Mouse (Mus musculus) hindbrain, embryonic 13.5 days (tissue): ENCODE measurements around the gene Mkrn2os. TPM values are rescaled to one million over a fixed set of nuclear protein-coding genes. Genes with fewer than 3 reads are reported as not detected.
"Not testable (repeated sequence)": the region's sequence is repeated elsewhere in the genome, so short reads cannot be mapped to it uniquely, and the experiment has no call there.

Source experiments
- ATAC-seq: fragments of 200-750 bp; cut with Nextera tagmentation; 2 replicates; pipeline ENCODE4 v1.8.0; 2017; ENCODE audit warnings: moderate TSS enrichment; ENCODE audit not compliant: low FRiP score
- H3K27ac ChIP-seq: fragments of 300-500 bp; sonication (generic); 2 replicates; pipeline ENCODE4 v1.5.1; 2015; ENCODE audit warnings: inconsistent platforms, mild to moderate bottlenecking, moderate library complexity
- H3K27me3 ChIP-seq: fragments of 300-500 bp; sonication (generic); 2 replicates; pipeline ENCODE4 v1.6.1; 2015; ENCODE audit warnings: mild to moderate bottlenecking, inconsistent platforms
- H3K36me3 ChIP-seq: fragments of 300-500 bp; sonication (generic); 2 replicates; pipeline ENCODE4 v1.6.1; 2015; ENCODE audit warnings: mild to moderate bottlenecking, inconsistent platforms
- H3K4me1 ChIP-seq: fragments of 300-500 bp; sonication (generic); replicated peaks from 2 replicates; pipeline ENCODE4 v1.6.1; 2015; ENCODE audit warnings: inconsistent platforms
- H3K4me2 ChIP-seq: fragments of 300-500 bp; sonication (generic); 2 replicates; pipeline ENCODE4 v1.6.1; 2015; ENCODE audit warnings: inconsistent platforms, mild to moderate bottlenecking, moderate library complexity
- H3K4me3 ChIP-seq: fragments of 300-500 bp; sonication (generic); 2 replicates; pipeline ENCODE4 v1.5.1; 2015; ENCODE audit warnings: mild to moderate bottlenecking, inconsistent platforms
- H3K9ac ChIP-seq: fragments of 300-500 bp; sonication (generic); 2 replicates; pipeline ENCODE4 v1.6.1; 2015; ENCODE audit warnings: mild to moderate bottlenecking, inconsistent platforms
- H3K9me3 ChIP-seq: fragments of 300-500 bp; sonication (generic); 2 replicates; pipeline ENCODE4 v1.6.1; 2016; ENCODE audit warnings: inconsistent platforms
- WGBS: fragments of 180-500 bp; shearing (Covaris S2); methylation state at CpG from one replicate; pipeline ENCODE4 v1.1.7; 2015; 5-methylcytosine and 5-hydroxymethylcytosine counted together
- polyA plus RNA-seq: library from polyadenylated mRNA; unstranded; fragments of >200 nt; fragmentation: Nextera tagmentation; extraction: Ambion mirVana; gene quantifications from 2 replicates; pipeline ENCODE4 v1.2.1, GENCODE M21; 2015

Gene Mkrn2os
- polyA plus RNA-seq, result 0.26 and 0.63 TPM in 2 replicates

GRCm38 (mm10) chr6:115592458-115592857, at the start of gene Mkrn2os:
Gene Mkrn2os, minus strand, starts transcription at chr6:115592576.
- H3K9ac ChIP-seq, result no peak within 1 kb of the TSS
- H3K4me2 ChIP-seq, result no peak within 1 kb of the TSS
- 58% methylated on average over 5 of the region's 5 CpGs for WGBS
- H3K27me3 ChIP-seq, result no peaks in the 10 kb centered on the region
- no peaks in the 10 kb centered on the region for H3K36me3 ChIP-seq
- no peaks in the 10 kb centered on the region for H3K4me1 ChIP-seq
- H3K9me3 ChIP-seq, result no peaks in the 10 kb centered on the region
- H3K4me3 ChIP-seq, result no peak within 1 kb of the TSS
- no peak within 1 kb of the TSS for H3K27ac ChIP-seq
- ATAC-seq, result no peak

- not testable (repeated sequence) for ATAC-seq, H3K4me3 ChIP-seq, H3K27ac ChIP-seq, H3K27me3 ChIP-seq, H3K9ac ChIP-seq, H3K4me2 ChIP-seq, H3K9me3 ChIP-seq, H3K4me1 ChIP-seq
- 94% methylated on average over 7 of the region's 7 CpGs for WGBS
- H3K36me3 ChIP-seq, result peaks cover 61% of the 10 kb centered on the region
Observed at GRCm38 (mm10) chr6:115638188-115638587, 45.8 kb upstream of the Mkrn2os start.

GRCm38 (mm10) chr6:115634015-115634414, 41.6 kb upstream of the Mkrn2os start:
- Histone ChIP-seq H3K9me3 (no peaks in the 10 kb centered on the region), H3K9ac (no peak overlapping the region), H3K27me3 (no peaks in the 10 kb centered on the region), H3K27ac (no peak overlapping the region), H3K4me2 (no peak overlapping the region), H3K4me3 (no peak overlapping the region), H3K36me3 (peaks cover 81% of the 10 kb centered on the region), H3K4me1 (no peaks in the 10 kb centered on the region)
- WGBS, result 97% methylated on average over 2 of the region's 2 CpGs
- ATAC-seq, result no peak

GRCm38 (mm10) chr6:115631056-115631795, 38.9 kb upstream of the Mkrn2os start:
- Histone ChIP-seq H3K27ac (no peak overlapping the region), H3K9ac (no peak overlapping the region), H3K4me2 (no peak overlapping the region), H3K4me1 (no peaks in the 10 kb centered on the region), H3K9me3 (no peaks in the 10 kb centered on the region), H3K36me3 (peaks cover 87% of the 10 kb centered on the region), H3K4me3 (no peak overlapping the region), H3K27me3 (no peaks in the 10 kb centered on the region)
- WGBS, result 92% methylated on average over 3 of the region's 3 CpGs
- no peak for ATAC-seq

- H3K27me3 ChIP-seq, result no peaks in the 10 kb centered on the region
- no peak overlapping the region for H3K9ac ChIP-seq
- ATAC-seq, result no peak
- peaks cover 92% of the 10 kb centered on the region for H3K36me3 ChIP-seq
- no peak overlapping the region for H3K4me3 ChIP-seq
- no peaks in the 10 kb centered on the region for H3K9me3 ChIP-seq
- no peaks in the 10 kb centered on the region for H3K4me1 ChIP-seq
- no peak overlapping the region for H3K4me2 ChIP-seq
- no peak overlapping the region for H3K27ac ChIP-seq
- 96% methylated on average over 5 of the region's 5 CpGs for WGBS
Observed at GRCm38 (mm10) chr6:115626121-115626520, 33.7 kb upstream of the Mkrn2os start.

GRCm38 (mm10) chr6:115620942-115621341, 28.6 kb upstream of the Mkrn2os start:
- peaks cover 100% of the 10 kb centered on the region for H3K36me3 ChIP-seq
- WGBS, result 85% methylated on average over 1 of the region's 1 CpGs
- H3K9ac ChIP-seq, result no peak overlapping the region
- no peak overlapping the region for H3K4me3 ChIP-seq
- no peak for ATAC-seq
- H3K27ac ChIP-seq, result no peak overlapping the region
- no peak overlapping the region for H3K4me2 ChIP-seq
- no peaks in the 10 kb centered on the region for H3K9me3 ChIP-seq
- no peaks in the 10 kb centered on the region for H3K27me3 ChIP-seq
- no peaks in the 10 kb centered on the region for H3K4me1 ChIP-seq

GRCm38 (mm10) chr6:115619818-115620217, 27.4 kb upstream of the Mkrn2os start:
- no peak overlapping the region for H3K27ac ChIP-seq
- no peak overlapping the region for H3K9ac ChIP-seq
- H3K36me3 ChIP-seq, result peaks cover 100% of the 10 kb centered on the region
- H3K4me1 ChIP-seq, result no peaks in the 10 kb centered on the region
- WGBS, result 92% methylated on average over 10 of the region's 10 CpGs
- no peaks in the 10 kb centered on the region for H3K27me3 ChIP-seq
- no peaks in the 10 kb centered on the region for H3K9me3 ChIP-seq
- no peak for ATAC-seq
- H3K4me2 ChIP-seq, result no peak overlapping the region
- H3K4me3 ChIP-seq, result no peak overlapping the region

GRCm38 (mm10) chr6:115615983-115616382, 23.6 kb upstream of the Mkrn2os start:
- Histone ChIP-seq H3K27me3 (no peaks in the 10 kb centered on the region), H3K36me3 (peaks cover 95% of the 10 kb centered on the region), H3K9ac (no peak overlapping the region), H3K27ac (no peak overlapping the region), H3K4me2 (no peak overlapping the region), H3K4me1 (no peaks in the 10 kb centered on the region), H3K9me3 (no peaks in the 10 kb centered on the region), H3K4me3 (no peak overlapping the region)
- WGBS, result 91% methylated on average over 3 of the region's 3 CpGs
- no peak for ATAC-seq

- Histone ChIP-seq H3K9ac (no peak overlapping the region), H3K4me3 (no peak overlapping the region), H3K36me3 (peaks cover 87% of the 10 kb centered on the region), H3K27me3 (no peaks in the 10 kb centered on the region), H3K4me1 (no peaks in the 10 kb centered on the region), H3K27ac (peak overlapping the region; percentile 10; the same call in 1 of the 2 replicates), H3K9me3 (no peaks in the 10 kb centered on the region), H3K4me2 (no peak overlapping the region)
- ATAC-seq, result no peak
Observed at GRCm38 (mm10) chr6:115613793-115614192, 21.4 kb upstream of the Mkrn2os start.

GRCm38 (mm10) chr6:115610301-115610700, 17.9 kb upstream of the Mkrn2os start:
- H3K27ac ChIP-seq, result no peak overlapping the region
- WGBS, result 95% methylated on average over 5 of the region's 5 CpGs
- H3K4me3 ChIP-seq, result no peak overlapping the region
- H3K4me1 ChIP-seq, result peaks cover 12% of the 10 kb centered on the region
- peaks cover 63% of the 10 kb centered on the region for H3K36me3 ChIP-seq
- H3K27me3 ChIP-seq, result no peaks in the 10 kb centered on the region
- ATAC-seq, result no peak
- H3K9me3 ChIP-seq, result no peaks in the 10 kb centered on the region
- H3K9ac ChIP-seq, result no peak overlapping the region
- H3K4me2 ChIP-seq, result no peak overlapping the region

- H3K4me1 ChIP-seq, result peaks cover 12% of the 10 kb centered on the region
- no peaks in the 10 kb centered on the region for H3K27me3 ChIP-seq
- H3K9me3 ChIP-seq, result no peaks in the 10 kb centered on the region
- no peak overlapping the region for H3K4me2 ChIP-seq
- peaks cover 56% of the 10 kb centered on the region for H3K36me3 ChIP-seq
- no peak overlapping the region for H3K9ac ChIP-seq
- no peak overlapping the region for H3K27ac ChIP-seq
- 65% methylated on average over 3 of the region's 3 CpGs for WGBS
- no peak overlapping the region for H3K4me3 ChIP-seq
- ATAC-seq, result no peak
Observed at GRCm38 (mm10) chr6:115609121-115609520, 16.7 kb upstream of the Mkrn2os start.

- Histone ChIP-seq H3K9me3 (no peaks in the 10 kb centered on the region), H3K27me3 (no peaks in the 10 kb centered on the region), H3K4me1 (peaks cover 22% of the 10 kb centered on the region), H3K4me2 (no peak overlapping the region), H3K27ac (no peak overlapping the region), H3K9ac (peak overlapping the region; percentile 36; the same call in 1 of the 2 replicates), H3K36me3 (peaks cover 42% of the 10 kb centered on the region), H3K4me3 (no peak overlapping the region)
- no peak for ATAC-seq
- 68% methylated on average over 4 of the region's 4 CpGs for WGBS
Observed at GRCm38 (mm10) chr6:115607429-115607828, 15.1 kb upstream of the Mkrn2os start.

- H3K4me1 ChIP-seq, result peaks cover 24% of the 10 kb centered on the region
- no peak for ATAC-seq
- H3K9ac ChIP-seq, result 0 out of 2 replicates have a peak overlapping the region, but pooled peaks have one; percentile 9
- H3K36me3 ChIP-seq, result peaks cover 33% of the 10 kb centered on the region
- WGBS, result 88% methylated on average over 1 of the region's 1 CpGs
- H3K27ac ChIP-seq, result no peak overlapping the region
- H3K4me3 ChIP-seq, result no peak overlapping the region
- H3K4me2 ChIP-seq, result no peak overlapping the region
- H3K27me3 ChIP-seq, result no peaks in the 10 kb centered on the region
- H3K9me3 ChIP-seq, result no peaks in the 10 kb centered on the region
Observed at GRCm38 (mm10) chr6:115606461-115606860, 14.1 kb upstream of the Mkrn2os start.
